Mouse (Mus musculus) intestine, postnatal 0 days (tissue): Measurements from ENCODE around the gene Rhobtb3. TPM values are rescaled to one million over a fixed set of nuclear protein-coding genes. Genes with fewer than 3 reads are reported as not detected.
"Not testable (repeated sequence)": the region's sequence is repeated elsewhere in the genome, so short reads cannot be mapped to it uniquely, and the experiment has no call there.

ENCODE experiments used
- ATAC-seq: fragments of 200-750 bp; cut with Nextera tagmentation; 2 replicates; pipeline ENCODE4 v1.8.0; 2017; ENCODE audit warnings: mild to moderate bottlenecking, moderate TSS enrichment, moderate library complexity
- H3K27ac ChIP-seq: fragments of 300-500 bp; sonication (generic); 2 replicates; pipeline ENCODE4 v1.5.1; 2014; ENCODE audit warnings: mild to moderate bottlenecking, low read depth, low read length, moderate library complexity
- H3K27me3 ChIP-seq: fragments of 300-500 bp; sonication (generic); replicated peaks from 2 replicates; pipeline ENCODE4 v1.6.1; 2014; ENCODE audit warnings: low read length, mixed read lengths; ENCODE audit not compliant: control insufficient read depth, insufficient read depth
- H3K36me3 ChIP-seq: fragments of 300-500 bp; sonication (generic); 2 replicates; pipeline ENCODE4 v1.6.1; 2014; ENCODE audit warnings: mild to moderate bottlenecking, moderate library complexity; ENCODE audit not compliant: control insufficient read depth, insufficient read depth
- H3K4me1 ChIP-seq: fragments of 300-500 bp; sonication (generic); replicated peaks from 2 replicates; pipeline ENCODE4 v1.6.1; 2014; ENCODE audit warnings: antibody characterized with exemption, low read length, mixed read lengths; ENCODE audit not compliant: control insufficient read depth, insufficient read depth
- H3K4me2 ChIP-seq: fragments of 300-500 bp; sonication (generic); replicated peaks from 2 replicates; pipeline ENCODE4 v1.6.1; 2014; ENCODE audit warnings: low read depth, mild to moderate bottlenecking, moderate library complexity
- H3K4me3 ChIP-seq: fragments of 300-500 bp; sonication (generic); 2 replicates; pipeline ENCODE4 v1.5.1; 2014; ENCODE audit warnings: low read depth, low read length
- H3K9ac ChIP-seq: fragments of 300-500 bp; sonication (generic); 2 replicates; pipeline ENCODE4 v1.6.1; 2014; ENCODE audit warnings: mild to moderate bottlenecking, low read depth, low read length
- H3K9me3 ChIP-seq: fragments of 300-500 bp; sonication (generic); 2 replicates; pipeline ENCODE4 v1.6.1; 2016; ENCODE audit warnings: mixed run types; ENCODE audit not compliant: control insufficient read depth
- CTCF ChIP-seq: sonication (generic); IDR thresholded peaks from 2 replicates; pipeline ENCODE4 v1.5.1; 2016; ENCODE audit warnings: low read depth, mild to moderate bottlenecking, control low read depth, antibody characterized with exemption, moderate library complexity
- WGBS: fragments of 180-500 bp; shearing (Covaris S2); extraction: QIAGEN DNeasy Blood & Tissue Kit; methylation state at CpG from one replicate; pipeline ENCODE4 v1.1.7; 2014; 5-methylcytosine and 5-hydroxymethylcytosine counted together
- polyA plus RNA-seq: library from polyadenylated mRNA; unstranded; fragments of >200 nt; fragmentation: Nextera tagmentation; extraction: Ambion mirVana; gene quantifications from 2 replicates; pipeline ENCODE4 v1.2.1, GENCODE M21; 2015

Rhobtb3 gene
- polyA plus RNA-seq, 1 experiment from 2014 or later, result 10.1 TPM

- H3K4me1 ChIP-seq, result peaks cover 9% of the 10 kb centered on the region; the same call in 1 of the 2 replicates
- TF ChIP-seq CTCF, result no peak
- WGBS, result 81% methylated on average over 1 of the region's 1 CpGs
- H3K9ac ChIP-seq, result no peak overlapping the region
- no peaks in the 10 kb centered on the region for H3K9me3 ChIP-seq
- no peak overlapping the region for H3K4me2 ChIP-seq
- ATAC-seq, result no peak
- H3K36me3 ChIP-seq, result no peaks in the 10 kb centered on the region
- no peak overlapping the region for H3K27ac ChIP-seq
- H3K27me3 ChIP-seq, result no peaks in the 10 kb centered on the region
- H3K4me3 ChIP-seq, result no peak overlapping the region
These were observed 113.0 kb downstream of the Rhobtb3 start for GRCm38 (mm10) chr13:75830708-75831107.

- 95% methylated on average over 1 of the region's 1 CpGs for WGBS
- no peak for ATAC-seq
- no peak for TF ChIP-seq CTCF
- H3K4me1 ChIP-seq, result no peaks in the 10 kb centered on the region
- H3K9ac ChIP-seq, result no peak overlapping the region
- no peaks in the 10 kb centered on the region for H3K36me3 ChIP-seq
- no peaks in the 10 kb centered on the region for H3K9me3 ChIP-seq
- no peak overlapping the region for H3K4me2 ChIP-seq
- no peak overlapping the region for H3K27ac ChIP-seq
- H3K4me3 ChIP-seq, result no peak overlapping the region
- H3K27me3 ChIP-seq, result no peaks in the 10 kb centered on the region
These were observed 118.3 kb downstream of the Rhobtb3 start for GRCm38 (mm10) chr13:75825388-75825787.

- H3K9me3 ChIP-seq, result no peaks in the 10 kb centered on the region
- no peak overlapping the region for H3K4me2 ChIP-seq
- no peak overlapping the region for H3K9ac ChIP-seq
- H3K4me3 ChIP-seq, result no peak overlapping the region
- no peak for ATAC-seq
- TF ChIP-seq CTCF, result no peak
- no peaks in the 10 kb centered on the region for H3K27me3 ChIP-seq
- 83% methylated on average over 5 of the region's 5 CpGs for WGBS
- no peak overlapping the region for H3K27ac ChIP-seq
- no peaks in the 10 kb centered on the region for H3K36me3 ChIP-seq
- H3K4me1 ChIP-seq, result no peaks in the 10 kb centered on the region
These were observed 119.0 kb downstream of the Rhobtb3 start for GRCm38 (mm10) chr13:75824611-75825319.

- ATAC-seq, result no peak
- no peaks in the 10 kb centered on the region for H3K9me3 ChIP-seq
- H3K4me1 ChIP-seq, result no peaks in the 10 kb centered on the region
- TF ChIP-seq CTCF, result no peak
- H3K27ac ChIP-seq, result no peak overlapping the region
- no peak overlapping the region for H3K9ac ChIP-seq
- no peaks in the 10 kb centered on the region for H3K27me3 ChIP-seq
- H3K4me2 ChIP-seq, result no peak overlapping the region
- 89% methylated on average over 8 of the region's 9 CpGs for WGBS
- H3K4me3 ChIP-seq, result no peak overlapping the region
- H3K36me3 ChIP-seq, result no peaks in the 10 kb centered on the region
These were observed 120.5 kb downstream of the Rhobtb3 start for GRCm38 (mm10) chr13:75823201-75823600.

GRCm38 (mm10) chr13:75822366-75822765 lies 121.4 kb downstream of the Rhobtb3 start:
- H3K4me2 ChIP-seq, H3K36me3 ChIP-seq, H3K9ac ChIP-seq, H3K4me3 ChIP-seq, H3K9me3 ChIP-seq, H3K4me1 ChIP-seq, ATAC-seq, H3K27me3 ChIP-seq, H3K27ac ChIP-seq: not testable (repeated sequence)
- whole genome bisulfite sequencing, result 84% methylated on average over 4 of the region's 4 CpGs

GRCm38 (mm10) chr13:75819898-75820297 lies 123.8 kb downstream of the Rhobtb3 start:
- TF ChIP-seq CTCF, result no peak
- no peak overlapping the region for H3K4me2 ChIP-seq
- no peak overlapping the region for H3K4me3 ChIP-seq
- no peaks in the 10 kb centered on the region for H3K4me1 ChIP-seq
- no peak overlapping the region for H3K27ac ChIP-seq
- H3K9me3 ChIP-seq, result no peaks in the 10 kb centered on the region
- no peaks in the 10 kb centered on the region for H3K27me3 ChIP-seq
- H3K36me3 ChIP-seq, result no peaks in the 10 kb centered on the region
- ATAC-seq, result no peak
- H3K9ac ChIP-seq, result no peak overlapping the region

Other genes starting within 250 kb of the Rhobtb3 start
- 3.8 and 4.1 TPM in 2 replicates for gene Ell2, start 237.2 kb downstream of the Rhobtb3 start, polyA plus RNA-seq
- gene Glrx, start 104.1 kb downstream of the Rhobtb3 start, polyA plus RNA-seq, result 609 and 611 TPM in 2 replicates
- gene Spata9, start 23.2 kb upstream of the Rhobtb3 start, polyA plus RNA-seq, result 0.39 and 0.51 TPM in 2 replicates
- 16.6 and 16.7 TPM in 2 replicates for gene Rfesd, start 74.8 kb upstream of the Rhobtb3 start, polyA plus RNA-seq
- gene Gpr150, start 113.1 kb upstream of the Rhobtb3 start, polyA plus RNA-seq, result 0.07 and 0.09 TPM in 2 replicates
- gene Arsk, start 154.7 kb upstream of the Rhobtb3 start, polyA plus RNA-seq, result 2.3 and 3.1 TPM in 2 replicates
- 3.9 and 4.0 TPM in 2 replicates for gene Ttc37, start 154.8 kb upstream of the Rhobtb3 start, polyA plus RNA-seq